Mouse (Mus musculus) C2C12 (cell line): ENCODE results near the gene Cp. TPM values are rescaled to one million over a fixed set of nuclear protein-coding genes. Genes with fewer than 3 reads are reported as not detected.

Experiments used
- H3K27me3 ChIP-seq: one replicate; pipeline ENCODE4 v1.6.1; 2011; ENCODE audit not compliant: control insufficient read depth, insufficient read depth, insufficient read length
- H3K36me3 ChIP-seq: one replicate; pipeline ENCODE4 v1.6.1; 2011; ENCODE audit not compliant: control insufficient read depth, insufficient read depth
- H3K4me3 ChIP-seq: one replicate; pipeline ENCODE4 v1.5.1; 2011; ENCODE audit warnings: mild to moderate bottlenecking, control low read depth; ENCODE audit not compliant: poor library complexity, insufficient read depth, severe bottlenecking
- H3K79me2 ChIP-seq: one replicate; pipeline ENCODE4 v1.6.1; 2011; ENCODE audit not compliant: control insufficient read depth, insufficient read depth
- H3K79me3 ChIP-seq: one replicate; pipeline ENCODE4 v1.6.1; 2011; ENCODE audit warnings: low read depth, control low read depth
- H3ac ChIP-seq: one replicate; pipeline ENCODE3; 2011; ENCODE audit warnings: low read depth; ENCODE audit not compliant: control insufficient read depth, insufficient read length
- CEBPB ChIP-seq: IDR thresholded peaks from one replicate; pipeline ENCODE4 v1.6.1; 2011; ENCODE audit warnings: low read depth, mild to moderate bottlenecking, control low read depth, moderate library complexity
- CTCF ChIP-seq: IDR thresholded peaks from one replicate; pipeline ENCODE4 v1.5.1; 2011; ENCODE audit not compliant: control insufficient read depth, insufficient read depth, insufficient read length
- FOSL1 ChIP-seq: IDR thresholded peaks from one replicate; pipeline ENCODE4 v1.8.0; 2011; ENCODE audit warnings: mild to moderate bottlenecking, low read length; ENCODE audit not compliant: poor library complexity, insufficient read depth, severe bottlenecking
- MAX ChIP-seq: IDR thresholded peaks from one replicate; pipeline ENCODE4 v1.6.1; 2011; ENCODE audit warnings: mild to moderate bottlenecking, control low read depth
- MYOD1 ChIP-seq: IDR thresholded peaks from one replicate; pipeline ENCODE4 v1.6.1; 2011; ENCODE audit warnings: low read depth; ENCODE audit not compliant: control insufficient read depth, insufficient read length
- MYOG ChIP-seq: IDR thresholded peaks from one replicate; pipeline ENCODE4 v1.6.1; 2011; ENCODE audit not compliant: control insufficient read depth, insufficient read length; ENCODE audit errors: extremely low read depth
- USF1 ChIP-seq: IDR thresholded peaks from one replicate; pipeline ENCODE4 v1.6.1; 2011; ENCODE audit warnings: low read depth, mild to moderate bottlenecking, control low read depth, moderate library complexity
- polyA plus RNA-seq: library from polyadenylated mRNA; unstranded; fragments of >200 nt; fragmentation: generic; extraction: Trizol; gene quantifications from one replicate; pipeline ENCODE4 v1.2.1, GENCODE M21; 2012; ENCODE audit warnings: missing spikeins

Gene Cp
- polyA plus RNA-seq, 1 experiment, result 1.7 TPM

DNA sequence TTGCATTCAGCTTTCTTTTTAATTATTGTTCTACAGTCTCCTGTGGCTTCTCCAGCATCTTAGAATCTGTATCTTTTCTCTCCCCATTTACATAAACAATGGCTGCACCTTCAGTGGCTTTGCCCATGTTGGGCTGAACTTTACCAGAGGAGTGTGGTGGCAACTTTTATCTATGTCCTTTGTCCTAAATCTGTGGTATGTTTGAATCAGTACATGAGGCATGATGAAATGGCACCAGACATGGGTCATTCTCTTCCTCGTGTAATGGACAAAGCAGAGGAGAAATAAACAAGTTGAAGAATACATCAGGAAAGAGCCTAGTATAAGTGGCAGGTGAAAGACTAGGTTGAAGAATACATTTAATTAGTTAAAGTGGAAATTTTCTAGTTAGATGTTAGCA, 2.1 kb downstream of the Cp start:
- H3K79me3 ChIP-seq, result no peaks in the 10 kb centered on the region
- no peaks in the 10 kb centered on the region for H3K27me3 ChIP-seq
- TF ChIP-seq CEBPB (no peak), MYOG (no peak), FOSL1 (no peak), MYOD1 (no peak)
- no peaks in the 10 kb centered on the region for H3K36me3 ChIP-seq
- no peak overlapping the region for H3K4me3 ChIP-seq
- peaks cover 23% of the 10 kb centered on the region for H3K79me2 ChIP-seq
- no peak overlapping the region for H3ac ChIP-seq

DNA sequence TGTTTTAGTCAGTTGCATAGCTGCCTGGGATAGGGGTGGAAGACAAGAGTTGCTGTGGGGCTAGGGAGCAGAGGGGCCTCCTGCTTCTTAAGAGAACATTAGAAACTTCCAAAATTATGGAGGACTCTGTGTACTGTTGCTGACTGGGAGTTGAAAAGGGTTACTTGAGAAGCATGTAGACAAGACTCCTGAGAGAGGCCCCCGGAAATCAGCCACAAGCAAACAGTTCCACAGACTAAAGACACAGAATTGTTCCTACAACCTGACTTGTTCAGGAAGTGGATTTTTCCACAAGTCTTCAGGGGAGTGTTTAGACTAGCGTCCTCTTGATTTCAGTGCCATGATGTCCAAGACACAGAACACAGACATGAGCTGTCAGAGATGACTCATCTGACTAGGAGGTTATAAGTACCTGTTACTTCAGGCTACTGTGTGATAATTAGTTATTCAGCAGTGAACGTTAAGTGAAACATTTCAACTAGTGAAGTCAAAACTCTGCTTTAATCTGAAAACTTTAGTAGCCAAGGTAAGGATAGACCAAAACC, 3.8 kb downstream of the Cp start:
- no peak for TF ChIP-seq FOSL1
- H3K79me2 ChIP-seq, result peaks cover 23% of the 10 kb centered on the region
- no peak overlapping the region for H3ac ChIP-seq
- no peaks in the 10 kb centered on the region for H3K27me3 ChIP-seq
- no peaks in the 10 kb centered on the region for H3K79me3 ChIP-seq
- H3K36me3 ChIP-seq, result no peaks in the 10 kb centered on the region
- H3K4me3 ChIP-seq, result no peak overlapping the region

DNA sequence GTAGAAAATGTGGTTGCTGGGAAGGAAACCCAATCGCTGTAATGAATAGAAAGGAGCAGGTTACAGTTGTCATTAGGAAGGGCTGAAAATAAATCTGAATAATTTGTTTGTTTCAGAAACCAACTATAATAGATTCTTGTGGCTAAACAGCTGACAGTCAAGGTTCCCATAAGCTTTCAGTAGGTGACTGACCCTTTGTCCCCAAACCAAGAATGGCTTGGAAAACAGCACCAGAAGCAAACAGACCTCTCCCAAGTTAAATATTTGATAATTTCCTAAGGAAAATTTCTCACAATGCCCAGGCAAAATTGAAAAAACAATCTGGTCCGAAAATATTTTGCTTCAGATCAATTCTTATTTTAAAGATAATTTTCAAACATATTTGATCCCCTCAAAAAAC, 4.5 kb downstream of the Cp start:
- Histone ChIP-seq H3K79me2 (peaks cover 23% of the 10 kb centered on the region), H3K27me3 (no peaks in the 10 kb centered on the region), H3K36me3 (no peaks in the 10 kb centered on the region), H3K79me3 (no peaks in the 10 kb centered on the region), H3K4me3 (no peak overlapping the region), H3ac (no peak overlapping the region)
- TF ChIP-seq MYOD1 (no peak), MYOG (no peak), MAX (no peak), USF1 (no peak), CTCF (no peak), CEBPB (no peak), FOSL1 (no peak)

DNA sequence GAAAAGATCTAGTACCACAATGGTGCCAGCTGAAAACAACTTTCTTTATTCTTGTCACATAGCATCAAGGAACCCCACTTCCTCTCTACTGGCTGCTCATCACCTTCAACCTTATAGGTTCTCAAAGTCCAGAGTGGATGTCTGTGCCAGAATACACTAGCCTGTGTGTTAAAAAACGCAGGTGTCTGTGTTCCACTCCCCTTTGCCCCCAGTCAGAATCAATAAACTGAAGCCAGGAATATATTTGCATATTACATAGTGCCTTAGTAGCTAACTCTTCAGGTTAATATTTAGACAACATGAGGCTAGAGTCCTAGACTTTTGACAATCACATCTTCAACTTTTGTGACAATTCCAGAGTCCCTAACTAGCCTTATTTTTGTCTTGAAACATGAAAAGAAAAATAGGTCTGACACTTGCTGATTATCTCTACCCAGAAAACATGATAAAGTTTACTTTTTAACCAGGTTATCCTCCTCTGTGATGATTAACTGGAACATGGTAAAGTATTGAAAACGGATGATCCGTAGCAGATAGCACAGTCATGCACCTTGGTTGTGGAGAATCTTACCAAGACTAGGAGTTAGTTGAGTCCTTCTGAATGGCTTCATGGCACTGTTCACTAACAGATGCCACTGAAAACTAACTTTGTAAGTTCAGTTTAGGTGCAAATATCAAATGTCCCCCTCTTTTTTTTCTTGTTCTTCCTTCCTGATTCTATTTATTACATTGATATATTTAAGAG, 6.1 kb downstream of the Cp start:
- TF ChIP-seq MYOD1 (no peak), CTCF (no peak), CEBPB (no peak), MYOG (no peak), USF1 (no peak), FOSL1 (no peak), MAX (no peak)
- H3K27me3 ChIP-seq, result no peaks in the 10 kb centered on the region
- H3K79me2 ChIP-seq, result peaks cover 23% of the 10 kb centered on the region
- H3K36me3 ChIP-seq, result peaks cover under 1% of the 10 kb centered on the region
- no peak overlapping the region for H3ac ChIP-seq
- H3K79me3 ChIP-seq, result no peaks in the 10 kb centered on the region
- no peak overlapping the region for H3K4me3 ChIP-seq

DNA sequence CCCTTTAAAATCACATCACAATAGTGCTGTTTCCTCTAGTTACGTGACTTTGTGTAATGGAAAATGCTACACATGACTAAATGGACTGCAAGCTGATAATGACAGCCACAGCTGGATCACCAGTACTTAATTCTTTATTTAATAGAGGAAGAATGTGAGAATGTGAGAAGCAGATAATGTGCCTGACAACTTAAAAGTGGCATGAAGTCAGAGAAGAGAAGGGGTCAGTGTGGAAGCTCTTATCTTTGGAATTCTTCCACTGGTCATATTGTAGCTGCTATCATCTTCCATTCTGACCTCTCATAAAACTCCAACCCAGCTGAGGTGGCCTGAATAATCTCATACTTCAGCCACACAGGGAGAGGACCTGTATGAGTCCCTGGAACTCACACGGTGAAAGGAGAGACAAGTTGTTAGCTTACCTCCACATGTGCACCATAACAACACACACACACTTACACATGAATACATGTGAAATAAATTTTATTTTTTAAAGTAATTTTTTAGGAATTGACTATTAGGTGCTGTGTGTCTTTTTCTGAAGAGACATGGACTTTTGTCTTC, 7.9 kb downstream of the Cp start:
- Histone ChIP-seq H3K79me3 (no peaks in the 10 kb centered on the region), H3K79me2 (peaks cover 12% of the 10 kb centered on the region), H3ac (no peak overlapping the region), H3K4me3 (no peak overlapping the region), H3K27me3 (no peaks in the 10 kb centered on the region), H3K36me3 (peaks cover 11% of the 10 kb centered on the region)
- no peak for TF ChIP-seq CTCF
- TF ChIP-seq MYOG, result no peak
- no peak for TF ChIP-seq CEBPB
- TF ChIP-seq FOSL1, result no peak
- TF ChIP-seq MAX, result no peak
- TF ChIP-seq MYOD1, result no peak
- TF ChIP-seq USF1, result no peak

DNA sequence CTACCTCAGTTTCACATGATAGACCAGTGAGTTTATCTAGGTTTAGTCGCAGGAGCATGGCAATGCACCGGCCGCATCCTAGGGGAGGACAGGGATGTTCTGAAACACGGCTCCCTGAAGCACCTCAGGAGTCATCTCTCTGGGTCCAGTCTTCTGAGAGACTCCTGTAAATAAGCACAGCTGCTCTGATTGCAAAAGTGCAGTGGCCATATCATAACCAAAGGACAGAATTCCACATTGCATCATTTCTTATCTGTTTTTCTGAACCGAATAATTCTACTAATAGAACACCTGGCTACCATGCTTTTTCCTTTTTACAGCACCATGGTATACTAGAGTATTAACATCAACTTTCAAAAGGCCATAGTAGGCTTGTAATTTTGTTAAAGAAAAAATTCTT, 8.4 kb downstream of the Cp start:
- peaks cover 13% of the 10 kb centered on the region for H3K36me3 ChIP-seq
- H3K79me2 ChIP-seq, result peaks cover 7% of the 10 kb centered on the region
- no peaks in the 10 kb centered on the region for H3K79me3 ChIP-seq
- H3K4me3 ChIP-seq, result no peak overlapping the region
- TF ChIP-seq CEBPB, result no peak
- TF ChIP-seq FOSL1, result no peak
- no peak for TF ChIP-seq MYOG
- TF ChIP-seq CTCF, result no peak
- TF ChIP-seq MAX, result no peak
- no peak for TF ChIP-seq MYOD1
- TF ChIP-seq USF1, result no peak
- H3K27me3 ChIP-seq, result no peaks in the 10 kb centered on the region
- H3ac ChIP-seq, result no peak overlapping the region
